Mouse (Mus musculus): ENCODE data around the gene Bicral. TPM values are rescaled to one million over a fixed set of nuclear protein-coding genes. Genes with fewer than 3 reads are reported as not detected.

Bicral gene
- total RNA-seq, 4 experiments from 2014 or later = 22.1 to 32.4 (median 26.6) TPM

GRCm38 (mm10) chr17:46840304-46841010 lies 17.8 kb downstream of the Bicral start:
- no peak for DNase-seq

- no peak for DNase-seq
Measured at GRCm38 (mm10) chr17:46838396-46838920, 19.8 kb downstream of the Bicral start.

- DNase-seq = no peak
Measured at GRCm38 (mm10) chr17:46837897-46838296, 20.4 kb downstream of the Bicral start.

GRCm38 (mm10) chr17:46835093-46835715 lies 23.1 kb downstream of the Bicral start:
- DNase-seq = no peak

- no peak for DNase-seq
Measured at GRCm38 (mm10) chr17:46832981-46833305, 25.3 kb downstream of the Bicral start.

- no peak for DNase-seq
Measured at GRCm38 (mm10) chr17:46832101-46832980, 25.9 kb downstream of the Bicral start.

GRCm38 (mm10) chr17:46829856-46830535 lies 28.3 kb downstream of the Bicral start:
- no peak for DNase-seq

GRCm38 (mm10) chr17:46828935-46829334 lies 29.3 kb downstream of the Bicral start:
- DNase-seq = no peak

GRCm38 (mm10) chr17:46823091-46823490 lies 35.2 kb downstream of the Bicral start:
- no peak for DNase-seq

- DNase-seq = no peak
Measured at GRCm38 (mm10) chr17:46820628-46821027, 37.7 kb downstream of the Bicral start.

GRCm38 (mm10) chr17:46817734-46818158 lies 40.5 kb downstream of the Bicral start:
- no peak for DNase-seq

- DNase-seq = no peak
Measured at GRCm38 (mm10) chr17:46816306-46816705, 42.0 kb downstream of the Bicral start.

GRCm38 (mm10) chr17:46814497-46814896 lies 43.8 kb downstream of the Bicral start:
- no peak for DNase-seq

- DNase-seq = no peak
Measured at GRCm38 (mm10) chr17:46813637-46814036, 44.6 kb downstream of the Bicral start.

- no peak for DNase-seq
Measured at GRCm38 (mm10) chr17:46812442-46812841, 45.8 kb downstream of the Bicral start.

- no peak for DNase-seq
Measured at GRCm38 (mm10) chr17:46810672-46811071, 47.6 kb downstream of the Bicral start.

GRCm38 (mm10) chr17:46809131-46809830 lies 49.0 kb downstream of the Bicral start:
- no peak for DNase-seq

- DNase-seq = no peak
Measured at GRCm38 (mm10) chr17:46808376-46808775, 49.9 kb downstream of the Bicral start.

- no peak for DNase-seq
Measured at GRCm38 (mm10) chr17:46801761-46802160, 56.5 kb downstream of the Bicral start.

GRCm38 (mm10) chr17:46799680-46800079 lies 58.6 kb downstream of the Bicral start:
- DNase-seq = no peak

- DNase-seq = no peak
Measured at GRCm38 (mm10) chr17:46797386-46797785, 60.9 kb downstream of the Bicral start.

GRCm38 (mm10) chr17:46796743-46797142 lies 61.5 kb downstream of the Bicral start:
- no peak for DNase-seq

Data from adrenal gland, adult 8-10 months (tissue).